Mouse (Mus musculus) embryonic facial prominence, embryonic 14.5 days (tissue): ENCODE results near the gene 4930550C14Rik. TPM values are rescaled to one million over a fixed set of nuclear protein-coding genes. Genes with fewer than 3 reads are reported as not detected.

Experiments
- ATAC-seq: fragments of 200-750 bp; cut with Nextera tagmentation; 2 replicates; pipeline ENCODE4 v1.8.0; 2017; ENCODE audit warnings: low read depth, moderate number of reproducible peaks, moderate TSS enrichment
- DNase-seq: peaks from one replicate; pipeline ENCODE4 v3.0.0-alpha.2; 2015; ENCODE audit warnings: low spot score
- H3K27ac ChIP-seq: fragments of 300-500 bp; sonication (generic); replicated peaks from 2 replicates; pipeline ENCODE4 v1.5.1; 2014; ENCODE audit warnings: low read depth, mild to moderate bottlenecking, low read length, moderate library complexity
- H3K27me3 ChIP-seq: fragments of 300-500 bp; sonication (generic); replicated peaks from 2 replicates; pipeline ENCODE4 v1.6.1; 2014; ENCODE audit warnings: low read length; ENCODE audit not compliant: control insufficient read depth, insufficient read depth
- H3K36me3 ChIP-seq: fragments of 300-500 bp; sonication (generic); 2 replicates; pipeline ENCODE4 v1.6.1; 2014; ENCODE audit warnings: low read length, mixed read lengths; ENCODE audit not compliant: control insufficient read depth, insufficient read depth
- H3K4me1 ChIP-seq: fragments of 300-500 bp; sonication (generic); 2 replicates; pipeline ENCODE4 v1.6.1; 2014; ENCODE audit warnings: antibody characterized with exemption, low read length; ENCODE audit not compliant: control insufficient read depth, insufficient read depth
- H3K4me2 ChIP-seq: fragments of 300-500 bp; sonication (generic); 2 replicates; pipeline ENCODE4 v1.6.1; 2014; ENCODE audit warnings: low read depth, mild to moderate bottlenecking, low read length, moderate library complexity, mixed read lengths
- H3K4me3 ChIP-seq: fragments of 300-500 bp; sonication (generic); 2 replicates; pipeline ENCODE4 v1.5.1; 2014; ENCODE audit warnings: low read depth, mild to moderate bottlenecking, low read length
- H3K9ac ChIP-seq: fragments of 300-500 bp; sonication (generic); 2 replicates; pipeline ENCODE4 v1.6.1; 2014; ENCODE audit warnings: low read depth, mild to moderate bottlenecking, low read length, moderate library complexity, mixed read lengths
- H3K9me3 ChIP-seq: fragments of 300-500 bp; sonication (generic); 2 replicates; pipeline ENCODE4 v1.6.1; 2016; ENCODE audit warnings: low read length; ENCODE audit not compliant: control insufficient read depth
- WGBS: fragments of 180-500 bp; shearing (Covaris S2); extraction: QIAGEN DNeasy Blood & Tissue Kit; methylation state at CpG from one replicate; pipeline ENCODE4 v1.1.7; 2014; 5-methylcytosine and 5-hydroxymethylcytosine counted together
- polyA plus RNA-seq: library from polyadenylated mRNA; unstranded; fragments of >200 nt; fragmentation: Nextera tagmentation; extraction: Ambion mirVana; gene quantifications from 2 replicates; pipeline ENCODE4 v1.2.1, GENCODE M21; 2014

4930550C14Rik gene
- polyA plus RNA-seq, 1 experiment from 2014 or later, result 1.3 TPM

DNA sequence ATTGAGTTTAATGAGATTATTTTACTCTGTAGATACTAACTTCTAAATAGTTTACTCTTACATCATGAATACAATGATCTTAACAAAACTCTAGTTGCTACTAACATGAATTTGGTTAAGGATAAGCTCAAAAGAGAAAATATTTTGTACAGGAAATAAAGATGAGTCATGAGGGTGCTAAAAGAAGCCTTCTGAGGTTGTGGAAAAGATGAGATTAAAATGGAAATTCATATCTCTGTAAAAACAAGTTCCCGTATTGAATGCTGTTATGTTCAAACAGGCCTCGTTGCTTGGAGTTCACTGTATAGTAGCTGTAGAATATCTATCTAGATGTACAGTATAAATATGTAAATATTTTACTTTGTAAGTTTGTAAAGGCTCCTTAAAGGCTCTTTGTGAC is 21.5 kb upstream of the 4930550C14Rik start:
- Histone ChIP-seq H3K4me3 (no peak overlapping the region), H3K9ac (no peak overlapping the region), H3K27ac (no peak overlapping the region), H3K36me3 (no peaks in the 10 kb centered on the region), H3K4me2 (no peak overlapping the region), H3K27me3 (no peaks in the 10 kb centered on the region), H3K9me3 (no peaks in the 10 kb centered on the region), H3K4me1 (peaks cover 9% of the 10 kb centered on the region; the same call in 1 of the 2 replicates)
- DNase-seq, result no peak
- 78% methylated on average over 2 of the region's 2 CpGs for WGBS
- ATAC-seq, result no peak

DNA sequence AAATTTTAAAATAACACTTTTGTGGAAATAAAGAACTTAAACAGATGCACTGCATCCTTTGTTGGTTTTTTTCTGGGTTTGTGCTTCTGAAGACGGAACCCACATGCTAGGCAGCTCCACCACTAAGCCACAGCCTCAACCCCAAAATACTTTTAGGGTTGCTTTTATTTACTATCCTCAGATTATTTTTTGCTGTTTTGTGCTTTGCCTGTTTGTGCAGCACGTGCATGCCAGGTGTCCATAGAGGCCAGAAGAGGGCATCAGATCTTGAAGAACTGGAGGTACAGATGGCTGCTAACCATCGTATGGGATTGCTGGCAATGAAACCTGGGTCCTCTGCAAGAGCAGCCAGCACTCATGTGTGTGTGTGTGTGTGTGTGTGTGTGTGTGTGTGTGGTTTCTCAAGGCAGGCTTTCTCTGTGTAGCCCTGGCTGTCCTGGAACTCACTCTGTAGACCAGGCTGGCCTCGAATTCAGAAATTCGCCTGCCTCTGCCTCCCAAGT is 21.0 kb upstream of the 4930550C14Rik start:
- H3K9me3 ChIP-seq, result no peaks in the 10 kb centered on the region
- 72% methylated on average over 5 of the region's 5 CpGs for WGBS
- no peak for ATAC-seq
- H3K4me3 ChIP-seq, result no peak overlapping the region
- no peaks in the 10 kb centered on the region for H3K36me3 ChIP-seq
- no peak overlapping the region for H3K27ac ChIP-seq
- no peak for DNase-seq
- no peaks in the 10 kb centered on the region for H3K27me3 ChIP-seq
- H3K9ac ChIP-seq, result no peak overlapping the region
- no peak overlapping the region for H3K4me2 ChIP-seq
- peaks cover 9% of the 10 kb centered on the region; the same call in 1 of the 2 replicates for H3K4me1 ChIP-seq

DNA sequence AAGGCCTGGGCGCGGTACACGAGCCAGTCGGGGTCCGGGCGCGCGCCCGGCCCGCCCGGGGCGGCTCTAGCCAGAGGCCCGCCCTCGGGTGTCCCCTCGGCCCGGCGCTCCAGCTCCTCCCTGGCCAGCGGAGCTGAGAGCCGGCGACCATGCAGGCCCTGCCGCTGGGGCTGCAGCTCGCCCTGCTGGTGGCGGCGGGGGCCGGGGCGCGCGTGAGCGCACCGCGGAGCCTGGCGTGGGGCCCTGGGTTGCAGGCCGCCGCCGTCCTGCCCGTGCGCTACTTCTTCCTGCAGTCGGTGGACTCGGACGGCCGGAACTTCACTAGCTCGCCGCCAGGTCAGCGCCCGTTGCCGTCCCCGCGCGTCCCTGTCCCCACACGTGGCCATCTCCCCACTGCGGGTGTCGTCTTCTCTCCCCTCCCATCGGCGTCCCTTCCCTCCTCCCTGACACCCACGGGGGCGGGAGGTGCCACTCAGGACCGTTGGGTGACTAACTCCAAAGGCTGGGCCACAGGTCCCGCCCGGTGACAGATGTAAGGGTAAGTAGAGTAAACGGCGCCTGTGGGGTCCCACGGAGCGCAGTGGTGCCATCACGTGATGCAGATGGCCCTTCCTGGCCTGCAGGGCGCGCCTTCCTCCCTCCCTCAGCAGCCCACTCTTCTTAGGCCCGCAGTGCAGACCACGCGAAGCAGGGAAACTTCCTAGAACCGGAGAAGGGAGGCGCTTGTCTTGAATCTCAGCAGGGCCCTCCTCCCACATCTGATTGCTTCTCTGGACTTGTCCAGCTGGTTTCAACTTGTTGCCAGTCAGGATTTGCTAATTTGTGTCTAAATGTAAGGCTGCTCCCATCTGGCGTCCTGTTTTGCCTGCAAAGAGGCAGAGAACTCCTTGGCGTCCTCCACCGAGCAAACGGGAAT is 17.9 kb upstream of the 4930550C14Rik start, which contains the start of gene Kdelc2:
Gene Kdelc2 (plus strand): TSS at position 75 of the 916 bp plus-strand sequence.
- ATAC-seq, result peak; percentile 98
- peak within 1 kb of the TSS; percentile 81 for H3K4me2 ChIP-seq
- no peaks in the 10 kb centered on the region for H3K36me3 ChIP-seq
- DNase-seq, result peak; percentile 97
- peaks cover 9% of the 10 kb centered on the region; the same call in 1 of the 2 replicates for H3K4me1 ChIP-seq
- H3K9me3 ChIP-seq, result no peaks in the 10 kb centered on the region
- WGBS, result under 1% methylated on average over 40 of the region's 75 CpGs
- H3K4me3 ChIP-seq, result peak within 1 kb of the TSS; percentile 78
- H3K9ac ChIP-seq, result peak within 1 kb of the TSS; percentile 96
- H3K27ac ChIP-seq, result peak within 1 kb of the TSS; percentile 99
- H3K27me3 ChIP-seq, result no peaks in the 10 kb centered on the region

DNA sequence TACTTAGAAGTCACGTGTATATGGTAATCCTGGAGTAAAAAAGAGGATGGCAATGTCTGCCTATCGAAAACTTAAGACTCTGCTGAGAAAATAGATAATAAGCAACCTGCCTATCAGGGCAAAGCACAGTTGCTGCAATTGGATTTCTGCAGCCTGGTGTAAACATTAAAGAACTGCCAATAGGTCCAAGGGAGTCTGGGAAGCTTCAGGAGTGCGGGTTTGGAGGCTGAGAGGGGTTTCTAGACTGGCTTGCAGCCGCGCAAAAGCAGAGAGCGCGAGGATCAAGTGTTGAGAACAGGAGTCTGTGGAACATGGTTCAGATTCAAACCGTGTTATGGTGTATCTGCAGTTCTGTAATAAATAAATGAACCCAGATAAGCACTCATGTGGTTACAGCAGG is 17.3 kb upstream of the 4930550C14Rik start:
- Histone ChIP-seq H3K4me3 (peak overlapping the region; percentile 78), H3K9ac (peak overlapping the region; percentile 96), H3K36me3 (no peaks in the 10 kb centered on the region), H3K4me2 (peak overlapping the region; percentile 81), H3K27ac (peak overlapping the region; percentile 99), H3K4me1 (peaks cover 9% of the 10 kb centered on the region; the same call in 1 of the 2 replicates), H3K27me3 (no peaks in the 10 kb centered on the region), H3K9me3 (no peaks in the 10 kb centered on the region)
- no peak for DNase-seq
- peak; percentile 27 for ATAC-seq
- 5% methylated on average over 8 of the region's 8 CpGs for WGBS

DNA sequence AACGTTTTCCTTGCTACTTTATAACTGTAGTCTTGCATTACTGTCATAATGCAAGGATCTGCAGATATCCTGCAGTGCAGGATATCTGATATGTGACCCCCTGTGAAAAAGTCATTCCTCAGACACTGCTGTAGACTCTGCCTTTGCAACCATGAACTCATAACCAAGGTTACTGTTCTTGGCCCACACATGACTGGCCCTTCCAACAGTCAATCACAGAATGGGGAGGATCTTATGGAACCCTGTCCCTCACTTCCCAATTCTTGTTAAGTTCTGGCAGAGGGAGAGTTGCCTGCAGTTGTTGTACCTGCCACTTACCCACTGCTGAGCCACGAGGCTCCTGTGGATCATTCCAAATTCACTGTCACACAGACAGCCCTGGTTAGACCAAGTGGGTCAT is 14.7 kb upstream of the 4930550C14Rik start:
- Histone ChIP-seq H3K9ac (no peak overlapping the region), H3K27me3 (no peaks in the 10 kb centered on the region), H3K27ac (no peak overlapping the region), H3K9me3 (no peaks in the 10 kb centered on the region), H3K4me3 (no peak overlapping the region), H3K4me2 (no peak overlapping the region), H3K36me3 (peaks cover 5% of the 10 kb centered on the region; the same call in 1 of the 2 replicates), H3K4me1 (peaks cover 9% of the 10 kb centered on the region; the same call in 1 of the 2 replicates)
- ATAC-seq (no peak), DNase-seq (no peak)
- WGBS, result 51% methylated on average over 2 of the region's 2 CpGs

DNA sequence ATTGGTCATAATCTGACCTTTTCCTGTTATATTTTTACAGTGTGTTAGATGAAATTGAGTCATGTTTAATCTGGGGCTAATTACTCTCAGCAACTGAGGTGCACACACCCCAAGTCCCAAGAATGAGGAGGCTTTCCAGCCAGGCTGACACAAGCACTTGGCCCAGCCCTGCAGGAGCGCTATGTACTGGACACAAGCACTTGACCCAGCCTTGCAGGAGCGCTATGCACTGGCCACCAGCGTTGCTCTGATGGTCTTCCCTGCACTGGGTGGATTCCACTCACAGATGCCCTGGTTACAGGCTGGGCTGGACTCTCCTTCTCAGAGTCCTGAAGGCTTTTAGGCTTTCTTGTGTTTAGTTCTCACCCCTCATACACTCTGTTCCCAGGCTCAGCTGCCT is 13.0 kb upstream of the 4930550C14Rik start:
- Histone ChIP-seq H3K4me1 (peaks cover 6% of the 10 kb centered on the region; the same call in 1 of the 2 replicates), H3K36me3 (peaks cover 8% of the 10 kb centered on the region; the same call in 1 of the 2 replicates), H3K9ac (no peak overlapping the region), H3K9me3 (no peaks in the 10 kb centered on the region), H3K27me3 (no peaks in the 10 kb centered on the region), H3K27ac (no peak overlapping the region), H3K4me2 (no peak overlapping the region), H3K4me3 (no peak overlapping the region)
- WGBS, result 82% methylated on average over 3 of the region's 3 CpGs
- DNase-seq (no peak), ATAC-seq (no peak)

DNA sequence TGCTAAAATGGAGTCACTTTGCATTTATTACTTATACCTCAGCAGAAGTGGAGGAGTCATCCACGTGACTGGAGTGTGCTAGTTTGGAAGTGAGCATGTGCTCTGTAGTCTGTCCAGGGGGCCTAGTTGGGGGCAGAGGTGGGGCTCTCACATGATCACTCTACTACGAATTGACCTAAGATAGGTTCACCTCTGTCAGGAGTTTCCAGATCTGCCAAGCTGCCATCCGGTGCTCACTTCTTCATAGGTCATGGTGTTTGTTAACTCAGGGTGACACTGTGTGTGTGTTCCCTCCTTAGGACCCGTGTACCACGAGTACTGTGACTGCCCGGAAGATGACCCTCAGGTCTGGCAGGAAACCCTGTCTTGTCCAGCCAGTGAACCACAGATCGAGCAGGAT is 12.0 kb upstream of the 4930550C14Rik start:
- peaks cover 8% of the 10 kb centered on the region; the same call in 1 of the 2 replicates for H3K36me3 ChIP-seq
- H3K27me3 ChIP-seq, result no peaks in the 10 kb centered on the region
- ATAC-seq, result no peak
- no peaks in the 10 kb centered on the region for H3K9me3 ChIP-seq
- H3K4me2 ChIP-seq, result no peak overlapping the region
- H3K4me3 ChIP-seq, result no peak overlapping the region
- WGBS, result 76% methylated on average over 7 of the region's 7 CpGs
- no peak overlapping the region for H3K27ac ChIP-seq
- DNase-seq, result no peak
- H3K4me1 ChIP-seq, result peaks cover 2% of the 10 kb centered on the region; the same call in 1 of the 2 replicates
- no peak overlapping the region for H3K9ac ChIP-seq

DNA sequence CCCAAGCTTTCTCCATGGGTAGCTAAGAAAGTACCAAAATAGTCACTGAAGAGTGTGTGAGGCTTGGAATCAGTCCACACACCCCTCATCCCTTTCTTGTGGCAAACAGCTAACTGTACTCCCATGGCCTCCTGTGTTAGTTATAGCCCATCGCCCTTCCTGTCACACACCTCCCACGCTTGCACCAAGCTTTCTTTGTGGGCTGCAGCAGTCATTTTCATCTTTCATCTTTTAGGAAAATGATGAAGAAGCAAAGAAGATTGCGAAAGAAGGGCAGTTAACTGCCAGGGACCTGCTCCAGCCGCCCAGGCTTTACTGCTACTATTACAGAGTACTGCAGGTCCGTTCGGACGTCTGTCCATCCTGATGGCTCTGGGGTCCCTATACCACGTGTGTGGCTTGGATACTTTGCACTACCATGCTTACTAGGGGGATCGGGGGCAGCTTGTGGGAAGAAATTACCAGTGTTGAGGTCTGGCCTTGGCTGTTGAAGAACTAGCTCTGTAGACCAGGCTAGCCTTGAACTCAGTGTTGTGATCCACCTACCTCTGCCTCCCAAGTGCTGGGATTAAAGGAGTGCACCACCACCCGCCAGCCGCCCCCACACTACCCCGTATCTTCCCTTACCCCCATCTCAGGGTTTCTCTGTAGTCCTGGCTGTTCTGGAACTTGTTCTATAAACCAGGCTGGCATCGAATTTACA is 4.3 kb upstream of the 4930550C14Rik start:
- 87% methylated on average over 13 of the region's 13 CpGs for WGBS
- no peak overlapping the region for H3K27ac ChIP-seq
- no peak for ATAC-seq

More for the DNA sequence above, 4.3 kb upstream of the 4930550C14Rik start:
- Histone ChIP-seq H3K9ac (no peak overlapping the region), H3K36me3 (peaks cover 15% of the 10 kb centered on the region), H3K4me2 (no peak overlapping the region), H3K4me3 (no peak overlapping the region), H3K9me3 (no peaks in the 10 kb centered on the region), H3K27me3 (no peaks in the 10 kb centered on the region), H3K4me1 (peaks cover 6% of the 10 kb centered on the region; the same call in 1 of the 2 replicates)
- DNase-seq, result no peak
